Mouse (Mus musculus) cerebellum, postnatal 36 days (tissue): ENCODE data around the gene Nbeal1.
"Not testable (repeated sequence)": the region's sequence is repeated elsewhere in the genome, so short reads cannot be mapped to it uniquely, and the experiment has no call there.

ENCODE experiments used
- DNase-seq, 2 experiments: peaks; one replicate each; pipeline ENCODE4 v3.0.0; 2021 to 2022; ENCODE audit warnings: mixed read lengths in 2 of 2

Nbeal1 gene

GRCm38 (mm10) chr1:60179932-60180783, at the start of gene Nbeal1:
TSS of gene Nbeal1 (plus strand) at chr1:60180599.
- DNase-seq: peak; percentile 98 to 99

- no peak for DNase-seq
Observed at GRCm38 (mm10) chr1:60137346-60137745, 43.1 kb upstream of the Nbeal1 start.

- DNase-seq: no peak
Observed at GRCm38 (mm10) chr1:60152700-60153099, 27.7 kb upstream of the Nbeal1 start.

GRCm38 (mm10) chr1:60156651-60157050, 23.7 kb upstream of the Nbeal1 start:
- no peak for DNase-seq

GRCm38 (mm10) chr1:60158411-60158810, 22.0 kb upstream of the Nbeal1 start:
- no peak for DNase-seq

GRCm38 (mm10) chr1:60163676-60164075, 16.7 kb upstream of the Nbeal1 start:
- DNase-seq: no peak

- no peak for DNase-seq
Observed at GRCm38 (mm10) chr1:60169626-60170025, 10.8 kb upstream of the Nbeal1 start.

- DNase-seq: no peak
Observed at GRCm38 (mm10) chr1:60170251-60170650, 10.1 kb upstream of the Nbeal1 start.

GRCm38 (mm10) chr1:60173119-60173518, 7.3 kb upstream of the Nbeal1 start:
- DNase-seq: no peak

- DNase-seq: not testable (repeated sequence)
Observed at GRCm38 (mm10) chr1:60177814-60178213, 2.6 kb upstream of the Nbeal1 start.

- no peak for DNase-seq
Observed at GRCm38 (mm10) chr1:60179376-60179775, 1.0 kb upstream of the Nbeal1 start.

- no peak for DNase-seq
Observed at GRCm38 (mm10) chr1:60180784-60181221, 404 bp downstream of the Nbeal1 start.

GRCm38 (mm10) chr1:60188454-60188853, 8.1 kb downstream of the Nbeal1 start:
- no peak for DNase-seq

- no peak for DNase-seq
Observed at GRCm38 (mm10) chr1:60196813-60197212, 16.4 kb downstream of the Nbeal1 start.

- DNase-seq: no peak
Observed at GRCm38 (mm10) chr1:60199006-60199405, 18.6 kb downstream of the Nbeal1 start.

- DNase-seq: no peak
Observed at GRCm38 (mm10) chr1:60236261-60236660, 55.9 kb downstream of the Nbeal1 start.

GRCm38 (mm10) chr1:60240430-60240829, 60.0 kb downstream of the Nbeal1 start:
- no peak for DNase-seq

GRCm38 (mm10) chr1:60268113-60268512, 87.7 kb downstream of the Nbeal1 start:
- no peak for DNase-seq

GRCm38 (mm10) chr1:60269314-60269713, 88.9 kb downstream of the Nbeal1 start:
- DNase-seq: no peak

GRCm38 (mm10) chr1:60272471-60272870, 92.1 kb downstream of the Nbeal1 start:
- DNase-seq: peak in 1 of 2 experiments; percentile 4

- no peak for DNase-seq
Observed at GRCm38 (mm10) chr1:60293921-60294320, 113.5 kb downstream of the Nbeal1 start.

- DNase-seq: peak; percentile 88 to 92
Observed at GRCm38 (mm10) chr1:60342808-60343629, 162.6 kb downstream of the Nbeal1 start, which contains the start of gene Cyp20a1. TSS of gene Cyp20a1 (plus strand) at chr1:60343323.

GRCm38 (mm10) chr1:60343630-60344455, 163.4 kb downstream of the Nbeal1 start:
- no peak for DNase-seq
